Mouse (Mus musculus) intestine, embryonic 14.5 days (tissue): ENCODE measurements at regions not wholly inside any gene's neighbourhood (a gene's known extent, or its start where the extent isn't known, plus 50 kb on each side); places are given as distances from the start of the nearest gene placed in this dataset.

Experiments used
- ATAC-seq: fragments of 200-750 bp; cut with Nextera tagmentation; replicated peaks from 2 replicates; pipeline ENCODE4 v1.8.0; 2017; ENCODE audit warnings: low read depth, moderate number of reproducible peaks, moderate TSS enrichment, moderate library complexity; ENCODE audit not compliant: low FRiP score, low TSS enrichment
- DNase-seq: peaks from one replicate; pipeline ENCODE4 v3.0.0-alpha.2; 2018; ENCODE audit warnings: low spot score
- H3K27ac ChIP-seq: fragments of 300-500 bp; sonication (generic); 2 replicates; pipeline ENCODE4 v1.5.1; 2014; ENCODE audit warnings: low read depth, mild to moderate bottlenecking, control low read depth
- H3K27me3 ChIP-seq: fragments of 300-500 bp; sonication (generic); replicated peaks from 2 replicates; pipeline ENCODE4 v1.6.1; 2014; ENCODE audit warnings: low read length, control low read depth; ENCODE audit not compliant: control insufficient read depth, insufficient read depth
- H3K36me3 ChIP-seq: fragments of 300-500 bp; sonication (generic); 2 replicates; pipeline ENCODE4 v1.6.1; 2014; ENCODE audit warnings: low read length, control low read depth; ENCODE audit not compliant: control insufficient read depth, insufficient read depth
- H3K4me1 ChIP-seq: fragments of 300-500 bp; sonication (generic); replicated peaks from 2 replicates; pipeline ENCODE4 v1.6.1; 2014; ENCODE audit warnings: low read length, control low read depth, mixed read lengths; ENCODE audit not compliant: control insufficient read depth, insufficient read depth
- H3K4me2 ChIP-seq: fragments of 300-500 bp; sonication (generic); 2 replicates; pipeline ENCODE4 v1.6.1; 2014; ENCODE audit warnings: low read length
- H3K4me3 ChIP-seq: fragments of 300-500 bp; sonication (generic); 2 replicates; pipeline ENCODE4 v1.5.1; 2014; ENCODE audit warnings: low read depth, low read length, control low read depth, mixed read lengths
- H3K9ac ChIP-seq: fragments of 300-500 bp; sonication (generic); 2 replicates; pipeline ENCODE4 v1.6.1; 2014; ENCODE audit warnings: mild to moderate bottlenecking, low read length
- H3K9me3 ChIP-seq: fragments of 300-500 bp; sonication (generic); 2 replicates; pipeline ENCODE4 v1.6.1; 2016; ENCODE audit warnings: low read length, control low read depth; ENCODE audit not compliant: control insufficient read depth
- WGBS: fragments of 180-500 bp; shearing (Covaris S2); extraction: QIAGEN DNeasy Blood & Tissue Kit; methylation state at CpG from one replicate; pipeline ENCODE4 v1.1.7; 2014; 5-methylcytosine and 5-hydroxymethylcytosine counted together

GRCm38 (mm10) chr17:47194463-47195012 is 174.1 kb upstream of the Mrps10 start:
- Histone ChIP-seq H3K4me1 (no peaks in the 10 kb centered on the region), H3K4me2 (no peak overlapping the region), H3K36me3 (peaks cover 5% of the 10 kb centered on the region), H3K9me3 (no peaks in the 10 kb centered on the region), H3K4me3 (no peak overlapping the region), H3K27ac (no peak overlapping the region), H3K27me3 (no peaks in the 10 kb centered on the region), H3K9ac (no peak overlapping the region)
- WGBS, result 93% methylated on average over 14 of the region's 14 CpGs
- DNase-seq (no peak), ATAC-seq (no peak)

DNA sequence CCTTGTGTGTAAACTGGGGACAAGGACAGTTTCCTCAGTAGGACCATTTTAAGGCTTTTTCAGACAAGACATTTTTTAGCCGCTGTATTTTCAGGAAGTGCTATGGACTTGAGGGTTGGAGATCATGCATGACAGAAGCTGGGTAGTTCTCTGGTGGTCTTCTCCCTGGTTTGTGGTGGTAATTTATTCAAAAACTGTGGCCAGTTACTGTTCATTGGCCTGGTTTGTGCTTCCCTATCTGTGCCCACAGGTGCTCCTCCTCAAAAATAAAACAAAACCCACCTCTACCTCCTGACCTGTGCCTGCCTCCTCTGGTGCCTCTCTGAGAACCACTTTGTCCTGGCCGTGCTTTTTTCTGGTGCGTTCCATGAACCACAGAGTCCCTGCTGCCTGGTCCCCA is 177.3 kb upstream of the Mrps10 start:
- Histone ChIP-seq H3K9me3 (no peaks in the 10 kb centered on the region), H3K27me3 (no peaks in the 10 kb centered on the region), H3K4me2 (no peak overlapping the region), H3K27ac (no peak overlapping the region), H3K4me1 (no peaks in the 10 kb centered on the region), H3K9ac (no peak overlapping the region), H3K36me3 (peaks cover 5% of the 10 kb centered on the region), H3K4me3 (no peak overlapping the region)
- WGBS, result 84% methylated on average over 3 of the region's 3 CpGs
- ATAC-seq, result no peak
- no peak for DNase-seq

DNA sequence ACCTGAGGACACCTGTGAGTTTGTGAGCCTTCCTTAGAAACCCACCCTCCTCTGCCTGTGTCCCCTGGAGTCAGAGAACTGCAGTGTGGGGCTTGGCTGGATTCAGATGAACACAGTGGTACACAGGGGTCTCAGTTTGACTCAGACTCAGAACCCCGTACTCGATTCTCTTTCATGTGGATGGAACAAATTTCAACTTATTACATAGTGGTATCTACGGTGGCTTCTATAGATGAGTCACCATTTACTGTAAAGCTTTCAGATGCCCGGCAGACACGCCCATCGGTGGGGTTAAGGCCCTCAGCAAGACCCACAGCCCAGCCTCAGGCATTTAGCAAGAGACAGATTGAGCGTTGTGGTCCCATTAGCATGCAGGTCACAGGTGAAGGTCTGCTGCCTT is 178.9 kb upstream of the Mrps10 start:
- no peak for ATAC-seq
- Histone ChIP-seq H3K9ac (no peak overlapping the region), H3K27me3 (no peaks in the 10 kb centered on the region), H3K4me3 (no peak overlapping the region), H3K36me3 (peaks cover 5% of the 10 kb centered on the region), H3K4me1 (no peaks in the 10 kb centered on the region), H3K27ac (no peak overlapping the region), H3K4me2 (no peak overlapping the region), H3K9me3 (no peaks in the 10 kb centered on the region)
- no peak for DNase-seq
- 87% methylated on average over 7 of the region's 7 CpGs for WGBS

DNA sequence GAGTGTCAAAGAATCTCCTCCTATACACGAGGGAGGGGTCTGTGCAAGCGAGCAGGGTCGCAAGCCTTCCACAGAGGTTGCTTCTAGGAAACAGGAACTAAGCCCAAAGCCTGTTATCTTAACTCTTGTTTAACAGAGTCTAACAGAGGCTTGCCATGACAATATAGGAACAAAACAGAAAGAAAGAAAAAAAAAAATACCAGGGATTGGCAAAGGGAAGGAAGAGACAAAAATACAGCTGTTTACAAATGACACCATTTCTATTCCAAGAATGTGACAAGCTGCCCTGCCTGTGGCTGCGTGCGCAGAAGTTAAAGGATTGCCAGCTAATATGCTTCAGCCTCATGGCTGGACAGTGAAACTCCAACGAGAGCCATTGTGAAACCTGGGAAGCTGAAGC is 173.8 kb upstream of the Ubr2 start:
- ATAC-seq (no peak), DNase-seq (no peak)
- WGBS, result 49% methylated on average over 6 of the region's 6 CpGs
- no peak overlapping the region for H3K27ac ChIP-seq
- no peaks in the 10 kb centered on the region for H3K36me3 ChIP-seq
- H3K9me3 ChIP-seq, result no peaks in the 10 kb centered on the region
- no peaks in the 10 kb centered on the region for H3K27me3 ChIP-seq
- no peak overlapping the region for H3K9ac ChIP-seq
- H3K4me1 ChIP-seq, result peaks cover 27% of the 10 kb centered on the region
- no peak overlapping the region for H3K4me3 ChIP-seq
- H3K4me2 ChIP-seq, result no peak overlapping the region

DNA sequence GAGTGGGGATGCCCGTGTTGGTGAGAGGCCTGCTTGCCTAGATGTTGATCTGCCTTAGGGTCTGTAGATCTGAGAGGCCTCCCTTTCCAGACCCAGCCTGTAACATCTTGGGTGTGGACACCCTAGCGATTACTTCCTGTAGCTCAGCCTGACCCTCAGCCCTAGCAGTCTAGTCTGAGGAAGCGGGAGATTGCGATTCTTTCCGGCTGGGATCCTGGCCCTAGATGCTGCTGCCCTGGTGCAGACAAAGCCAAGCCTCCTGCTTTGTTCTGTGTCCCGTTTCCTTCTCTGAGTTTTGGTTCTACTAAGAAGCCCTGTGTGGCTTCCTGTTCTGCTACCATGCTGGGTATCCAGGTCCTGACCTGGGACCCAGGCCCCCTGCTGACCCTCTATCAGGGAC is 171.8 kb upstream of the Ubr2 start:
- no peaks in the 10 kb centered on the region for H3K36me3 ChIP-seq
- no peaks in the 10 kb centered on the region for H3K9me3 ChIP-seq
- H3K4me2 ChIP-seq, result no peak overlapping the region
- H3K27me3 ChIP-seq, result no peaks in the 10 kb centered on the region
- peak overlapping the region; percentile 27; the same call in 1 of the 2 replicates for H3K27ac ChIP-seq
- peaks cover 45% of the 10 kb centered on the region for H3K4me1 ChIP-seq
- ATAC-seq (no peak), DNase-seq (no peak)
- WGBS, result 52% methylated on average over 6 of the region's 6 CpGs
- H3K9ac ChIP-seq, result no peak overlapping the region
- no peak overlapping the region for H3K4me3 ChIP-seq

- H3K4me2 ChIP-seq, result peak overlapping the region; percentile 35
- peak overlapping the region; percentile 76 for H3K27ac ChIP-seq
- no peak overlapping the region for H3K4me3 ChIP-seq
- no peaks in the 10 kb centered on the region for H3K27me3 ChIP-seq
- peaks cover 52% of the 10 kb centered on the region for H3K4me1 ChIP-seq
- H3K36me3 ChIP-seq, result no peaks in the 10 kb centered on the region
- peak; percentile 63 for ATAC-seq
- no peaks in the 10 kb centered on the region for H3K9me3 ChIP-seq
- WGBS, result 36% methylated on average over 5 of the region's 5 CpGs
- DNase-seq, result no peak
- H3K9ac ChIP-seq, result no peak overlapping the region
Observed at GRCm38 (mm10) chr17:47179410-47179809, 169.1 kb upstream of the Ubr2 start.

DNA sequence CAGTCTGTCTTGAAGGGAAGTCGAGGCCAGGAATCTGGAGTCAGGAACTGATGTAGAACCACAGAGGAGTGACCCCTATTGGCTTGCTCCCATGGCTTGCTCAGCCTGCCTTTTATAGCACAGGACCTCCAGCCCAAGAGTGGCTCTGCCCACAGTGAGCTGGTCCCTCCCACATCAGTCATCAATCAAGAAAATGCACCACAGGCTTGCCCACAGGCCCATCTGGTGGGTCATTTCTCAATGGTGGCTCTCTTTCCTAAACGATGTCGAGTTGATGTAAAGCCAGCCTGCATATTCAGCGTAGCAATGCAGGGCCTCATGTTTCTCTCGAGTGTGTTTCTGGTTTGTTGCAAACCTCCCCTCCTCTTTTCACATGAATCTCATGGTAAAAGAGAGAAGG is 168.3 kb upstream of the Ubr2 start:
- Histone ChIP-seq H3K9ac (no peak overlapping the region), H3K4me3 (no peak overlapping the region), H3K4me1 (peaks cover 51% of the 10 kb centered on the region), H3K27ac (peak overlapping the region; percentile 76), H3K9me3 (no peaks in the 10 kb centered on the region), H3K36me3 (no peaks in the 10 kb centered on the region), H3K4me2 (peak overlapping the region; percentile 35), H3K27me3 (no peaks in the 10 kb centered on the region)
- DNase-seq, result no peak
- 18% methylated on average over 5 of the region's 5 CpGs for WGBS
- ATAC-seq, result no peak

- no peaks in the 10 kb centered on the region for H3K9me3 ChIP-seq
- H3K9ac ChIP-seq, result no peak overlapping the region
- DNase-seq (no peak), ATAC-seq (no peak)
- H3K4me3 ChIP-seq, result no peak overlapping the region
- H3K4me2 ChIP-seq, result no peak overlapping the region
- no peaks in the 10 kb centered on the region for H3K36me3 ChIP-seq
- peaks cover 50% of the 10 kb centered on the region for H3K4me1 ChIP-seq
- 84% methylated on average over 8 of the region's 8 CpGs for WGBS
- H3K27ac ChIP-seq, result peak overlapping the region; percentile 76; the same call in 1 of the 2 replicates
- H3K27me3 ChIP-seq, result no peaks in the 10 kb centered on the region
Observed at GRCm38 (mm10) chr17:47177671-47178246, 167.4 kb upstream of the Ubr2 start.

DNA sequence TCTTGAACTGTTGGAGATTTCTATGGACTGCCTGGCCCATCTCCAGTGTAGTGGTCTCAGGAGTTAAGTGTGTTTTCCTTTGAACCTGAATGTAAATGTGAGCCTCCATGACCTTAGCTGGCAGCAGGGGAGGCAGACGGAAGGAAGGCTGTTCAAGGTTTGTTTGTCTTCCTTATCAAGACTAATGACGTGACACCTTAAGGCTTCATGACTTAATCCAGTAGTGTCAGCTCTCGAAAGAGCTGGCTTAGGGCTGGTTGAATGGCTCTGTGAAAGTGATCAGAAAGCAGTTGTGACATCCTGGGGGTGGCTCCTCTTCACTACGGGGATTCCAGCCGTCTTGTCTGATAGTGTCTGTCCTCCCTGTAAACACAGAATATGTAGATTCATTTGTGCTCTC is 166.0 kb upstream of the Ubr2 start:
- Histone ChIP-seq H3K4me3 (no peak overlapping the region), H3K4me2 (no peak overlapping the region), H3K27me3 (no peaks in the 10 kb centered on the region), H3K4me1 (peaks cover 38% of the 10 kb centered on the region), H3K36me3 (no peaks in the 10 kb centered on the region), H3K9me3 (no peaks in the 10 kb centered on the region), H3K9ac (no peak overlapping the region), H3K27ac (no peak overlapping the region)
- DNase-seq, result no peak
- no peak for ATAC-seq
- WGBS, result 45% methylated on average over 5 of the region's 5 CpGs
